Mouse (Mus musculus) heart, postnatal 10 days (tissue): ENCODE measurements around the gene Sdha. TPM values are rescaled to one million over a fixed set of nuclear protein-coding genes. Genes with fewer than 3 reads are reported as not detected.

ENCODE experiments used
- DNase-seq, 2 experiments: peaks; one replicate each; pipeline ENCODE4 v3.0.0; 2021
- intact Hi-C: fragments of 180-260 bp; cut with DNase I; formaldehyde crosslinking; loops from one replicate; pipeline ENCODE4 v1.15.1; 2025
- total RNA-seq, 2 experiments: library from RNA; stranded (reverse); gene quantifications; 2 replicates each; pipeline ENCODE4 v1.2.3; 2021

Gene Sdha
- total RNA-seq, 2 experiments from 2014 or later, result 1,198 to 1,226 TPM

DNA sequence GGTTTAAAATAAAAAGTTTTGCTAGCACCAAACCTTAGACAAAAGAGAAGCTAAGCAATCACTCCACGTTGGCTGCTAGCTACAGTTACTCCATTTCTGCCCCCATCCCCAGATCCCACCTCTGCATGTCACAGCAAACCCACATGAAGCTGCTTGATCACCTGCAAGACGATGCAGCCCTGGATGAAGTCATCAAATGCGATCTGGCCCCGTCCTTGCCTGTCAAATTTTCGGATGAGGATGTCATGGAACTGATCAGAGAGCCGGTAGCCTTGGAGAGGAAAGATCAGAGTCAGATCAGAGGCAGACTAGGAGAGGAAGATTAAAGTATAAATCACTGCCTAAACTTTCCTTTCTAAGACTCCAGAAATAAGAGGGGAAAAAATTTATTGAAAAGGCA, 44.7 kb downstream of the Sdha start:
- intact Hi-C loops, result loop anchor here (10.0 kb wide), 1 partner anchor 471 kb away; no protein-coding TSS in a partner anchor
- no peak for DNase-seq

DNA sequence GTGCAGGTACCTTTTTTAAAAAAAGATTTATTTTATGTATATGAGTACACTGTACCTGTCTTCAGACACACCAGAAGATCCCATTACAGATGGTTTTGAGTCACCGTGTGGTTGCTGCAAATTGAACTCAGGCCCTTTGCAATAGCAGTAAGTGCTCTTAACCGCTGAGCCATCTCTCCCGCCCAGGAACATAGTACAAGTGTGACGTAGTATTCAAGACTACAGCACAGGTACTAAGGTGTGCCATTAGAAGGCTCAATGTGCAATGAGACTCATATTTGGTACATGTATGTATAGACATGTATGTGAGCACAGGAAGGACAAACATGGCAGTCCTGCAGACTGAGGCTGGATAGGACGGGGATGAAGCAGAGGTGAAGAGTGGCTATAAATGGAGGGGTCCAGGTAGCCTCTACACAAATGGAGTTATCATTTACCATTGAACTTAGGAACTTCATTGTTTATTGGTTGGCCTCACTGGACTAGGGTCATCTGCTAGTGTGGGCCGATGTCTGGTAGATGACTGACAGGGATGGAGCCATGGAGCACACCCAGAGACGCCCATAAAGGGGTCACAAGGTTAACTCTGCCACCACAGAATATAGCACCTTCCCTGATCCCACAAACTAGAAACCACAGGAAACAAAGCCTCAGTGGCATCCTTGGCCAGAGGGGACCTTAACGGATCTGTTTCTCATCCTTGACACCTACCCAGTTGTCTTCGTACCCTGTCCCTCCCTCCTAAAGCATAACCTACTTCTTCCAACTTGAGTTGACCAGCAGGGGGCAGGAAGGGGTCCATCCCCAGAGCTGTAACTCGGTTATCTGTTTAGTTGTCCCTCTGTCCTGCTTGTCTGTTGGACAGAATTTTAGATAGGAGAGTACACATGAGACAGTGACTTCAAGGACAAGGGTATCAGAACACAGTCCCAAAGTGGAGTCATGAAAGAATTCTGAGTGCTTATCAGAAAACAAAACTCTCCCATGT, 47.7 kb downstream of the Sdha start:
- intact Hi-C loops, result loop anchor here (10.0 kb wide), 1 partner anchor 468 kb away; no protein-coding TSS in a partner anchor
- peak in 1 of 2 experiments; percentile 7 for DNase-seq

DNA sequence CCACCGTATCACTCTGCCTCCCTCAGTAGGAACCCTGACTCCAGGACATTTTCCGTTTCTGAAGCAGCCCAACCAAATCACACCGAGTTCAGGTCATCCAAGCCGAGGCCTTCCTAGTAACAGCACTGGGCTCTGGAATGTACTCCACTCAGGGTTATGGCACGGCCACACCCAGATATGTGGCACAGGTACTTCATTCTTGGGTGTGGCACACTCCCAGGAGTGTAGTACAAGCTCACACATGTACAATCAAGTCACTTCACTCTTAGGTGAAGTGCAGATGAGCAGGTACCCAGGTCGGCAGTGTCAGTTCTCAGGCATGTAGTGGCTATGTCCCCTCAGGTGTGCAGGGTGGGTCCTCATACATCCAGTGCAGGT, 48.5 kb downstream of the Sdha start:
- DNase-seq, result no peak
- intact Hi-C loops, result loop anchor here (1.0 to 10.0 kb wide), 4 partner anchors 109 to 467 kb away; no protein-coding TSS in a partner anchor

DNA sequence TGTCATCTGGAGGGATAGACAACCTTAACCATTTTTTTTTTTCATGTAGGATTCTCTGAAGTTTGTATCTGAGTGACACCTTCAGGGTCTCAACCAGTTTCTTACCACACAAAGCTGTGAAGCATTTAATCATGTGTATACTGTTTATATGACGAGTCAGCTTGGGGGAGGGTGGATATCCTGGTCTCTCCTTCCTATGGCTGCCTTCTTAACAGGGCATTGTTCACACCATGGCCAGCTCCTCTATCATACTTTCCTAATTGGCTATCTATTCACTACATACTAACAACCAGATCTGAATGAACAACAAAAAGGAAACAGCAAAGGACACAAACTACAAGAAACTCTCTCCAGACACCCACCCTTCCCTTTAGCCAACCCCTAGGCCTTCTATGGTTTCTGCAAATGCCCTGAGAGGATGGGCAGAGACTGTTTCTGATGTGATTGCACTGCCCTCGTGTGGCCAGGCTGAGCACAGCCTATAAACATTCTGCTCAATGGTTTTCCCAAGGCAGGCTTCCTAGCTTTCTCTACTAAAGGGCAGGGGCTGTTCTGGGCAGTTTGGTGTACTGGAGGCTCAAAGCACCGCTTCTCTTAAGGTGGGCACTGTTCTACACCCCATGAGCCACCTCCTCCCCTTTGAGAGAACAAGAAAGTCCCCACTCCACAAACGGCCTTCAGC, 49.0 kb downstream of the Sdha start:
- intact Hi-C loops, result loop anchor here (1.0 to 10.0 kb wide), 4 partner anchors 109 to 466 kb away; no protein-coding TSS in a partner anchor
- peak; percentile 75 to 86 for DNase-seq

DNA sequence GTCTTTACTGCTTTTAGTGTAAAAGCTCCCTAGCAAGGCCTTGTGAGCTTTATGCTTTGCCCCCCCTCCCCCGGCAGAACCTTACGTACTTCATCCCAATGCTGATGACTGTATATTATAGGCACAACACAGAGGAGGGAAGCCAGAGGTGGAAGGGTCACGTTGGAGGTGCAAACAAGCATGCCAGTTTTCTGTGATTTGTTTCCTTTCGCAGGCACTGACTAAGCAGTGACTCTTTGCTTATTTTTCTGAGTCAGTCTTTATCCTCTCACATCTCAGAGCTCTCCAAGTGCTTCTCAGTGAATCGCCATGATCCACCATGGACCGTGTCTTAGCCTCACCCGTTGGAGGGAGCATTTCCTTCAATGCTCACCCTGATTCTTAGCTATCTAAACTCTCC, 53.7 kb downstream of the Sdha start:
- intact Hi-C loops, result no loop called here
- DNase-seq, result no peak

DNA sequence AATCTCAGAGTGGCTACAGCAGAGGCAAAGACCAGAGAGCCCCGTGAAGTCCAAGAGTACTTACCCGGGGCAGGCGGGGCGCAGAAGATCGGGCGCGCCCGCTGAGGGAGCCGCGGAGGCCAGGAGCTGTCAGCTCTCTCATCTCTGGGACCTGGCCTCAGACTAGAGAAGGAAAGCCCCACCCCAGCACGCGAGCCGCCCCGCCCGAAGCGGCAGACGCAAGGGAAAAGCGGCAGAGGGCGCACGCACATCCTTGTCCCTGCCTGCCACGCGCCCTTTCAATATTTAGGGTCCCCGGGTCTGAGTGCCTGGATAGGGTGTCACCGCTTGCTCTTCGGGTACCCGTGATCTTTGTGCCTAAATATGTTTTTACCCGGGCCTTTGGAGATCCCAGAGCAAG, 57.9 kb downstream of the Sdha start, which contains the start of gene Ahrr:
Gene Ahrr (minus strand): TSS at position 165 of the 400 bp plus-strand sequence.
- peak; percentile 70 to 71 for DNase-seq
- intact Hi-C loops, result no loop called here

DNA sequence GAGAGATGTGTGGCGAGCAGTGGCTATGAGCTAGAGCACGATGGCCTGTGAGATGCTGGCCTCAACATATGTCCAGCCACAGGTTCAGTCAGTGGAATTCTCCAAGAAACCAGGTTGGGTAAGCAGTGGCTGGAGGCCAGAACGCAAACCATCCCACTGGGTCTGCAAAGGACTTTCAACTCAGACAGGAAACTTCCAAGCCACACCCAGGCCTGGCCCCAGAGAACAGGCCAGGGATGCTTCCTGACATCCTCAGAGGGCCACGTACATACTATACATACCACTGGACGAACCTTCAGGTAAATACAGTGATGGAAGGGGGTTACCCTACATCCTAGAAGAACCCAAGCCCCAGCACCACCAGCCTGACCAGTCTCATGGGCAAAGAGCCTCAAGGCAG, 60.4 kb downstream of the Sdha start:
- no peak for DNase-seq
- intact Hi-C loops, result no loop called here

DNA sequence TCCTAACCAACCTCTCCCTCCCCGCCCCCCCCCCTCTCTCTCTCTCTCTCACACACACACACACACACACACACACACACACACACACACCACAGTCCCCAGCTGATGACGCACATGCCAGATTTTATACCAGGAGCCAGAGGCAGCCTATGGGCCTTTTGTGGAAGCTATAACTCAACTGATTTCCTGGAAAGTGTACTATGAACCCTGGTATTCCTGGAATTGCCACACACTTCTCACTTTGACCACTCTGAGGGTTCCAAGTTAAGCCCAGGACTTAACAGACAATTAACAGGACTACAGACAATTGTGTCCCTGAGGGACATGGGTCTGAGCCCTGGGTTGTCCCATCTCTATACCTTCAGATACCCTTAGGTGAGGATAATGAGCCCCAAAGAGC, 67.8 kb downstream of the Sdha start:
- no peak for DNase-seq
- intact Hi-C loops, result no loop called here

DNA sequence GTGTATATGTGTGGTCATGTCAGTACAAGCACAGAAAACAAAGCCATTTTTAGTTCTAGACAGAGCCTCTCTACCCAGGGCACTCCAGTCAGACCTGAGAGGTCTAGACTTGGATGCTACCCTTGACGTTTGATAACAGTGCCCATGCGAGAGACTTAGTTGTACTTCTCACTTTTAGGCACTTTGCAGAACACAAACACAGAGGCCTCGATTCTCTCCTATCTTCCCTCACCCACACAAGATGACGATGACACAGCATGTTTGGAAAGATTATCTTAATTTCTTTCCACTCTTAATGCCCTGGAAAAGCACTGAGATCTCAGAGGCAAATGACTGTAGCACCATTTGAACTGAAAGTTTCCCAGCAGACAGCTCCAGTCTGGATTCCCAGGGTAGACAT, 74.4 kb downstream of the Sdha start:
- intact Hi-C loops, result no loop called here
- DNase-seq, result no peak

Other genes starting within 250 kb of the Sdha start
- under 1 TPM; 0.65 to 0.74 TPM for gene Slc9a3, start 228.8 kb downstream of the Sdha start, total RNA-seq
- 10 to 100 TPM; 54.4 to 57.3 TPM for gene Exoc3, start 141.5 kb downstream of the Sdha start, total RNA-seq
- 1 to 10 TPM in 1 of 2 experiments, under 1 TPM in 1; 0.98 to 1.6 TPM for gene Ahrr, start 57.9 kb downstream of the Sdha start, total RNA-seq
- 10 to 100 TPM; 54.5 to 54.8 TPM for gene Pdcd6, start 32.7 kb downstream of the Sdha start, total RNA-seq
- 10 to 100 TPM; 47.4 to 51.8 TPM for gene Ccdc127, start within 50 bp of the Sdha start, total RNA-seq
- 10 to 100 TPM; 41.9 to 49.7 TPM for gene Lrrc14b, start 13.7 kb upstream of the Sdha start, total RNA-seq
- gene Zfp72, start 40.6 kb upstream of the Sdha start, total RNA-seq, result 1 to 10 TPM; 2.8 to 3.7 TPM
- gene Ftl1-ps1, start 49.4 kb upstream of the Sdha start, total RNA-seq, result 100 to 1,000 TPM; 272 to 274 TPM
- gene Zfp825, start 143.7 kb upstream of the Sdha start, total RNA-seq, result 1 to 10 TPM; 6.4 to 6.5 TPM